Mouse (Mus musculus) liver, embryonic 12.5 days (tissue): Measurements from ENCODE around the gene Tmem163. TPM values are rescaled to one million over a fixed set of nuclear protein-coding genes. Genes with fewer than 3 reads are reported as not detected.

Experiments
- ATAC-seq: fragments of 200-750 bp; cut with Nextera tagmentation; 2 replicates; pipeline ENCODE4 v1.8.0; 2017; ENCODE audit warnings: moderate number of reproducible peaks, mild to moderate bottlenecking, moderate library complexity
- H3K27ac ChIP-seq: fragments of 300-500 bp; sonication (generic); 2 replicates; pipeline ENCODE4 v1.5.1; 2016; ENCODE audit warnings: mild to moderate bottlenecking
- H3K27me3 ChIP-seq: fragments of 300-500 bp; sonication (generic); replicated peaks from 2 replicates; pipeline ENCODE4 v1.6.1; 2016; ENCODE audit warnings: mild to moderate bottlenecking, moderate library complexity
- H3K36me3 ChIP-seq: fragments of 300-500 bp; sonication (generic); 2 replicates; pipeline ENCODE4 v1.6.1; 2016; ENCODE audit warnings: mild to moderate bottlenecking, moderate library complexity
- H3K4me1 ChIP-seq: fragments of 300-500 bp; sonication (generic); 2 replicates; pipeline ENCODE4 v1.6.1; 2016
- H3K4me2 ChIP-seq: fragments of 300-500 bp; sonication (generic); 2 replicates; pipeline ENCODE4 v1.6.1; 2016; ENCODE audit warnings: mild to moderate bottlenecking, moderate library complexity
- H3K4me3 ChIP-seq: fragments of 300-500 bp; sonication (generic); 2 replicates; pipeline ENCODE4 v1.5.1; 2016; ENCODE audit warnings: mild to moderate bottlenecking, moderate library complexity
- H3K9ac ChIP-seq: fragments of 300-500 bp; sonication (generic); 2 replicates; pipeline ENCODE4 v1.6.1; 2016; ENCODE audit warnings: mild to moderate bottlenecking, moderate library complexity
- H3K9me3 ChIP-seq: fragments of 300-500 bp; sonication (generic); replicated peaks from 2 replicates; pipeline ENCODE4 v1.6.1; 2016; ENCODE audit warnings: mild to moderate bottlenecking, moderate library complexity
- WGBS: fragments of 180-500 bp; shearing (Covaris S2); methylation state at CpG from one replicate; pipeline ENCODE4 v1.1.7; 2016; ENCODE audit not compliant: insufficient replicate concordance; 5-methylcytosine and 5-hydroxymethylcytosine counted together
- polyA plus RNA-seq: library from polyadenylated mRNA; unstranded; fragments of >200 nt; fragmentation: Nextera tagmentation; extraction: Ambion mirVana; gene quantifications from 2 replicates; pipeline ENCODE4 v1.2.1, GENCODE M21; 2016

Tmem163 gene
- polyA plus RNA-seq, 1 experiment from 2014 or later: 1.3 TPM

DNA sequence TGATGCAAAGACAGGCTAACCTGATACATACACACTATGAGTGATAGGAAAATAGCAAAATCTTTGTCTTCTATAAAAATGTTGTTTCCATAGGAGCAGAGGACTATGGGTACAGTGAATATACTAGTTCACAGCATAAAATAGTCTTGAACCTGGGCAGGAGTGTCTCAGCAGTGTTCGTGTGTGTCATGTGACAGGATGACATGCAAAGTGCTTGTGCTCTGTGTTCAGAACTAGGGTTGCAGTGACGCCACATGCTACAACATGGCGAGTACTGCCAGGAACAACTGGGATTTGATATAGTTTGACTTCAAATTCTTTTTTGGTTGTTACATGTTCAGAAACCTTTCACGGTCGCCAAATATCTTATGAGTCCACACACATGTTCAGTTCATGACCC lies 92.3 kb downstream of the Tmem163 start:
- no peak overlapping the region for H3K9ac ChIP-seq
- no peak overlapping the region for H3K4me2 ChIP-seq
- no peaks in the 10 kb centered on the region for H3K36me3 ChIP-seq
- H3K27me3 ChIP-seq: no peaks in the 10 kb centered on the region
- H3K4me3 ChIP-seq: no peak overlapping the region
- 71% methylated on average over 5 of the region's 5 CpGs for WGBS
- no peak overlapping the region for H3K27ac ChIP-seq
- H3K9me3 ChIP-seq: no peaks in the 10 kb centered on the region
- no peak for ATAC-seq
- H3K4me1 ChIP-seq: no peaks in the 10 kb centered on the region

- Histone ChIP-seq H3K4me1 (no peaks in the 10 kb centered on the region), H3K4me3 (no peak overlapping the region), H3K27ac (no peak overlapping the region), H3K9ac (no peak overlapping the region), H3K4me2 (no peak overlapping the region), H3K27me3 (no peaks in the 10 kb centered on the region), H3K36me3 (no peaks in the 10 kb centered on the region), H3K9me3 (no peaks in the 10 kb centered on the region)
- no peak for ATAC-seq
- WGBS: 60% methylated on average over 1 of the region's 1 CpGs
Observed at GRCm38 (mm10) chr1:127586156-127586555, 93.2 kb downstream of the Tmem163 start.

GRCm38 (mm10) chr1:127577981-127578380 lies 101.4 kb downstream of the Tmem163 start:
- Histone ChIP-seq H3K9me3 (no peaks in the 10 kb centered on the region), H3K4me3 (no peak overlapping the region), H3K4me2 (no peak overlapping the region), H3K36me3 (no peaks in the 10 kb centered on the region), H3K27me3 (no peaks in the 10 kb centered on the region), H3K9ac (no peak overlapping the region), H3K27ac (no peak overlapping the region), H3K4me1 (no peaks in the 10 kb centered on the region)
- WGBS: 67% methylated on average over 5 of the region's 5 CpGs
- ATAC-seq: no peak

DNA sequence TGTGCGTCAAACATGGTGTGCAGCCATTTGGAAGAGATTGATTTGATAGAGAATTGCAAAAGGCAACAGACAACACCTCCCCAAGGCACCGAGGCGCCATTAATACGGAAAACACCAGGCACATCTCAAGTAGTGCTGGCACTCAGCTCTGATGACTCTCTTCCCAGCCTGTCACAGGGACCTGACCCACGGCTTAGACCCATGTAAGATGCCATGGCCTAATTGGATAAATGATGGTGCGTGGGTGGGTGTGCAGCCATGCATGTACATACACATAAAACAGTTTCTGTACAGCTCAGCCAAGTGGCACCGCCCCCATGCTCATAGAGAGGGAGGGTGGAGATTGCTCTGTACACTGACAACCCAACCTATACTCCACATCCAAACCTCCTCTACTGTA lies 102.3 kb downstream of the Tmem163 start:
- no peak overlapping the region for H3K9ac ChIP-seq
- no peak overlapping the region for H3K4me2 ChIP-seq
- no peaks in the 10 kb centered on the region for H3K36me3 ChIP-seq
- no peak for ATAC-seq
- H3K27ac ChIP-seq: no peak overlapping the region
- no peaks in the 10 kb centered on the region for H3K9me3 ChIP-seq
- H3K27me3 ChIP-seq: no peaks in the 10 kb centered on the region
- WGBS: 73% methylated on average over 7 of the region's 7 CpGs
- H3K4me1 ChIP-seq: no peaks in the 10 kb centered on the region
- no peak overlapping the region for H3K4me3 ChIP-seq

GRCm38 (mm10) chr1:127576563-127576962 lies 102.8 kb downstream of the Tmem163 start:
- no peak for ATAC-seq

DNA sequence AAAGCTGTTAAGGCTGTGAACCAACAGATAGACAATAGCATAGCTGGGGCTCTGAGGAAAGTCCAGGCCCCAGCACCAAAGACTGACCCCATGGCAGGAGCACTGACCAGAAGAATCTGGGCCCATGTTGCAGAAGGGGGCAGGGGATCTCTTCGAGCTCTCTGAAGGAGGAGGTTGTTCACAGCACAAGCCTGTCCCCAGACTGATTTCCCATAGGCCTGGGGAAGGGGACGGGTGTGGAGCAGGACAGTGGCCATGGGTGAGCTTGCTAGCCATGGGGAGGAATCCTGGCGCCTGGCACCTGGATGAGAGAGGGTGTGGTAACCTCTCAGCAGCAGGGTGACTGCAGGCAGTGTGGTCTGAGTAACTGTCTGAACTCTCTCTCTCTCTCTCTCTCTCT lies 103.2 kb downstream of the Tmem163 start:
- no peak overlapping the region for H3K9ac ChIP-seq
- no peak overlapping the region for H3K4me3 ChIP-seq
- no peak overlapping the region for H3K27ac ChIP-seq
- no peaks in the 10 kb centered on the region for H3K27me3 ChIP-seq
- no peak overlapping the region for H3K4me2 ChIP-seq
- H3K36me3 ChIP-seq: no peaks in the 10 kb centered on the region
- no peaks in the 10 kb centered on the region for H3K4me1 ChIP-seq
- H3K9me3 ChIP-seq: no peaks in the 10 kb centered on the region
- WGBS: 32% methylated on average over 3 of the region's 3 CpGs
- no peak for ATAC-seq

More at GRCm38 (mm10) chr1:127576563-127576962, 102.8 kb downstream of the Tmem163 start:
- Histone ChIP-seq H3K9me3 (no peaks in the 10 kb centered on the region), H3K27me3 (no peaks in the 10 kb centered on the region), H3K4me2 (no peak overlapping the region), H3K27ac (no peak overlapping the region), H3K36me3 (no peaks in the 10 kb centered on the region), H3K9ac (no peak overlapping the region), H3K4me1 (no peaks in the 10 kb centered on the region), H3K4me3 (no peak overlapping the region)
- WGBS: 41% methylated on average over 8 of the region's 8 CpGs

- Histone ChIP-seq H3K27me3 (no peaks in the 10 kb centered on the region), H3K27ac (no peak overlapping the region), H3K36me3 (no peaks in the 10 kb centered on the region), H3K4me2 (no peak overlapping the region), H3K9me3 (no peaks in the 10 kb centered on the region), H3K4me1 (no peaks in the 10 kb centered on the region), H3K9ac (no peak overlapping the region), H3K4me3 (no peak overlapping the region)
- 48% methylated on average over 4 of the region's 4 CpGs for WGBS
- ATAC-seq: no peak
Observed at GRCm38 (mm10) chr1:127575692-127576091, 103.7 kb downstream of the Tmem163 start.

DNA sequence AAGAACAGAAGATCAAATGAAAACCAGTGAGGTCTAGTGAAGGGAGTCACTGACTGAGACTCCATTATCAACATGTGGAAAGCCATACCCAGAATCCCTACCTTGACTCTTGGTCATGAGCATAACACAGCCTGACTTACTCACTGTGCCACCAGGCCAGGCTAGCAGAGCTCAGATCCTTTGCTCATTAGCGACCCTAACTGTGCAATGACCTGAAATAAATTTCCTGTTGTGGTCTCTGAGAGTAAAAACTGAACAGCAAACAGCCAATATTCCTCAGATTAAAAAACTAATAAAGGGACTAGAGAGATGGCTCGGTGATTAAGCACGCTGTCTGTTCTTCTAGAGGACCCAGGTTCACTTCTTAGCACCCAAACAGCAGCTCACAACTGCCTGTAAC lies 106.2 kb downstream of the Tmem163 start:
- no peak for ATAC-seq
- WGBS: 64% methylated on average over 3 of the region's 3 CpGs

GRCm38 (mm10) chr1:127568641-127569040 lies 110.7 kb downstream of the Tmem163 start:
- Histone ChIP-seq H3K9me3 (no peaks in the 10 kb centered on the region), H3K4me1 (no peaks in the 10 kb centered on the region), H3K4me3 (no peak overlapping the region), H3K4me2 (no peak overlapping the region), H3K27me3 (no peaks in the 10 kb centered on the region), H3K36me3 (no peaks in the 10 kb centered on the region), H3K9ac (no peak overlapping the region), H3K27ac (no peak overlapping the region)
- ATAC-seq: no peak
- WGBS: 59% methylated on average over 3 of the region's 3 CpGs

More for the DNA sequence above, 106.2 kb downstream of the Tmem163 start:
- Histone ChIP-seq H3K9me3 (no peaks in the 10 kb centered on the region), H3K4me2 (no peak overlapping the region), H3K27ac (no peak overlapping the region), H3K27me3 (no peaks in the 10 kb centered on the region), H3K4me3 (no peak overlapping the region), H3K9ac (no peak overlapping the region), H3K36me3 (no peaks in the 10 kb centered on the region), H3K4me1 (no peaks in the 10 kb centered on the region)

DNA sequence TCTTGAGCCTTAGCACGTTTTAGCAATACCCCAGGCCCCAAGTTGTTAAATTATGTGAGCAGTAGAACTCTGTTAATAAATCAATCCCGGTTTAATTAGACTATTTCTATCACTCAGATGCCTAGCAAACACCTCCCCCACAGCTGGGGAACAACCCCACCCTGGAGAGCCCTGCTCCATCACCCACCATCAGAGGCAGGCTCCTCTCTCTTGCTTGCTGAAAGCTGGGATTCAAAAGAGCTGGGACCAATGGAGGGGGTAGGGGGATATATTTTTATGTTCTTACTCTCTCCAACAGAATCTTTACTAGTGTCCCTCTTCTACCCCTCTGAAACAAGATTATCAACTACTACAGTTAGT lies 122.9 kb downstream of the Tmem163 start:
- Histone ChIP-seq H3K27me3 (no peaks in the 10 kb centered on the region), H3K27ac (no peak overlapping the region), H3K4me3 (no peak overlapping the region), H3K4me2 (no peak overlapping the region), H3K9ac (no peak overlapping the region), H3K36me3 (no peaks in the 10 kb centered on the region), H3K9me3 (no peaks in the 10 kb centered on the region), H3K4me1 (no peaks in the 10 kb centered on the region)
- no peak for ATAC-seq
- 45% methylated on average over 2 of the region's 2 CpGs for WGBS

DNA sequence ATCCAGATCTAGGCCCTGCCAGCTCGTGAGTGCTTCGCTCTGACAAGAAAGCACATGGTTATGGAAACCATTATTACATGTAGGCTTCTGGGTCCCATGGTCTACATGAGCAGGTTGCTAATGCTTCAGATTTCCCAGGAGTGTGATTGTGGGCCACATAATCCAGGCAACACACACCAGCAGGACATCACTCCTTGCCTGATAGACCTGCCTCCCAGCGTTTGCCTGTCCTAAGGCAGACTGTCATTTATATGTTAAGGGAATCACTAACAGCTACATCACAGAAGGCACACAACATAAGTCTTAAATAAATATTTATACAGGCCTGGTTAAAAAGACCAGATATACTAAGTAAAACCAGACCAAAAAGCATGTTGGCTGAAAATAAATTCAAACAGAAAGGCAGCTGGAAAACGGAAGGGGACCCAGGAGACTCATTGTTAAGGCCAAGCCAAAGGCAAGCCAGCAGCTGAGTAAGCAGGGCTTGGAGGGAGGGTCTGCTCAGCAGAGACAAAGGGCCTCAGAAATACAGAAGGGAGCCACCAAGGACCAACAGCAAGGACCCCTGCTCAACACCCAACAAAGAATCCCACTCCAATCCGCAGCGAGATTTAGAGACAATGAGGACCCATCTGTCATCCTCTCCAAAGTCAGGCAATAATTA lies 123.4 kb downstream of the Tmem163 start:
- no peaks in the 10 kb centered on the region for H3K36me3 ChIP-seq
- 69% methylated on average over 6 of the region's 6 CpGs for WGBS
- no peaks in the 10 kb centered on the region for H3K27me3 ChIP-seq
- H3K4me2 ChIP-seq: no peak overlapping the region
- no peaks in the 10 kb centered on the region for H3K9me3 ChIP-seq
- H3K4me3 ChIP-seq: no peak overlapping the region
- ATAC-seq: no peak
- no peak overlapping the region for H3K9ac ChIP-seq
- no peak overlapping the region for H3K27ac ChIP-seq
- H3K4me1 ChIP-seq: no peaks in the 10 kb centered on the region

GRCm38 (mm10) chr1:127548078-127548477 lies 131.3 kb downstream of the Tmem163 start:
- Histone ChIP-seq H3K4me3 (no peak overlapping the region), H3K4me1 (no peaks in the 10 kb centered on the region), H3K9me3 (no peaks in the 10 kb centered on the region), H3K27ac (no peak overlapping the region), H3K27me3 (no peaks in the 10 kb centered on the region), H3K4me2 (no peak overlapping the region), H3K9ac (no peak overlapping the region), H3K36me3 (no peaks in the 10 kb centered on the region)
- 61% methylated on average over 4 of the region's 4 CpGs for WGBS
- ATAC-seq: no peak

DNA sequence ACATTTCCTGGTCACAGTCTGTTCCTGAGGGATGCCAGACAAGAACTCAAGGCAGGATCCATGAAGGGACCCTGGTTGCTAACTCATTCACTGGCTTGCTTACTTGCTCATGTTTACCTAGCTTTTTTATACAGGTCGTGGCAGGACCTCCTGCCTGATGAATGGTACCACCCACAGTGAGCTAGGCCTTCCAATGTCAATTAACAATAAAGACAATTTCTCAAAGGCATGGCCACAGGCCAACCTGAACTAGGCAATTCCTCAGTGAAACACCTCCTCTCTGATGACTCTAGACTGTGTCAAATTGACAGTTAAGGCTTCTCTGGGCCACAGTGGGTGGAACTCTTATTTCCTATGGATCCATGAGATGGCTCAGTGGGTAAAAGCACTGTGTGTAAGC lies 136.6 kb downstream of the Tmem163 start:
- Histone ChIP-seq H3K36me3 (no peaks in the 10 kb centered on the region), H3K9me3 (no peaks in the 10 kb centered on the region), H3K9ac (no peak overlapping the region), H3K4me3 (no peak overlapping the region), H3K4me2 (no peak overlapping the region), H3K27me3 (no peaks in the 10 kb centered on the region), H3K27ac (no peak overlapping the region), H3K4me1 (no peaks in the 10 kb centered on the region)
- WGBS: 22% methylated on average over 1 of the region's 1 CpGs
- ATAC-seq: no peak
